Mouse (Mus musculus): ENCODE measurements at regions not wholly inside any gene's neighbourhood (a gene's known extent, or its start where the extent isn't known, plus 50 kb on each side); places are given as distances from the start of the nearest gene placed in this dataset.

DNA sequence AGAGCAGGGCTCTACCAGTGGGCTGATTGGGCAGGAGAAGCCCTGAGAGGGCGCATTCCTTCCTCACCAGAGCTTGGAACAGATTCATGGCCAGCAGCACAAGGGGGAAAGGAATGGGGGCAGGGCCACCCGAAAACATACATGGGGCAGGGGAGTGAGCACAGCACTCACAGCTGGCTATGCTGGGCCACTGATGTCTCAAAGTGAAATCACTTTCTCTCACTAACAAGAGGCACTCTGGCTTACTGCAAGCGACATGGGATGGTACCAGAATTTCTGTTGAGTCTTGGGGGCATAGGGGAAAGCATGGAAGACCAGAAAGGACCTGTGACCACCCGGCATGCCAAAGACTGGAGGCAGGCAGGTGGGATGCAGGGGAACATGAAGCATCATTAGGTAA, 83.3 kb downstream of the Serpinb9g start:
- no peak for TF ChIP-seq EP300 (IDR thresholded peaks at IDR 0.05)
- no peak for TF ChIP-seq CTCF (IDR thresholded peaks at IDR 0.05)

Data from lung, postnatal 0 days (tissue).